Mouse (Mus musculus) ES-E14 (cell line): ENCODE data around the gene Fam120b. TPM values are rescaled to one million over a fixed set of nuclear protein-coding genes. Genes with fewer than 3 reads are reported as not detected.

Source experiments
- DNase-seq: peaks from one replicate; pipeline ENCODE4 v3.0.0-alpha.2; 2013; ENCODE audit warnings: low read depth, low spot score
- H3K27ac ChIP-seq: 2 replicates; pipeline ENCODE4 v1.5.1; 2012; ENCODE audit warnings: low read depth, mild to moderate bottlenecking, low read length, moderate library complexity, mixed read lengths; ENCODE audit not compliant: poor library complexity, insufficient read depth, severe bottlenecking
- H3K36me3 ChIP-seq: 2 replicates; pipeline ENCODE4 v1.6.1; 2012; ENCODE audit warnings: mild to moderate bottlenecking, low read length, moderate library complexity, mixed read lengths; ENCODE audit not compliant: control insufficient read depth, poor library complexity, insufficient read depth, severe bottlenecking
- H3K4me1 ChIP-seq, 2 experiments: fragments of 150-350 bp in 1 of 2; sonication (generic) in 1 of 2; 2 replicates each; pipeline ENCODE4 v1.6.1; 2012; ENCODE audit warnings: low read length in 2 of 2, mild to moderate bottlenecking in 1 of 2, mixed read lengths in 1 of 2; ENCODE audit not compliant: control insufficient read depth in 2 of 2, insufficient read depth in 2 of 2, poor library complexity in 1 of 2
- H3K4me3 ChIP-seq, 2 experiments: fragments of 150-350 bp in 1 of 2; sonication (generic) in 1 of 2; 2 replicates each; pipeline ENCODE4 v1.5.1; 2012; ENCODE audit warnings: low read length in 2 of 2, low read depth in 1 of 2, mild to moderate bottlenecking in 1 of 2, mixed read lengths in 1 of 2; ENCODE audit not compliant: insufficient read depth in 1 of 2, poor library complexity in 1 of 2, severe bottlenecking in 1 of 2
- H3K9ac ChIP-seq: 2 replicates; pipeline ENCODE4 v1.6.1; 2012; ENCODE audit warnings: low read depth, mild to moderate bottlenecking, low read length, mixed read lengths; ENCODE audit not compliant: poor library complexity, insufficient read depth, severe bottlenecking
- H3K9me3 ChIP-seq: fragments of 150-350 bp; sonication (generic); 2 replicates; pipeline ENCODE4 v1.6.1; 2012; ENCODE audit warnings: low read depth, mild to moderate bottlenecking, low read length; ENCODE audit not compliant: control insufficient read depth, insufficient read depth
- CHD2 ChIP-seq: IDR thresholded peaks from 2 replicates; pipeline ENCODE4 v1.6.1; 2014; ENCODE audit warnings: mild to moderate bottlenecking, low read depth, low read length, inconsistent platforms
- HCFC1 ChIP-seq: IDR thresholded peaks from 2 replicates; pipeline ENCODE4 v1.6.1; 2012; ENCODE audit warnings: low read length, inconsistent platforms, borderline replicate concordance; ENCODE audit not compliant: insufficient read depth
- MAFK ChIP-seq: IDR thresholded peaks from 2 replicates; pipeline ENCODE4 v1.6.1; 2014; ENCODE audit warnings: mild to moderate bottlenecking, low read depth, low read length, inconsistent platforms; ENCODE audit not compliant: insufficient read depth
- ZC3H11A ChIP-seq: IDR thresholded peaks from 2 replicates; pipeline ENCODE4 v1.6.1; 2012; ENCODE audit warnings: low read depth, mild to moderate bottlenecking, inconsistent platforms, low read length, borderline replicate concordance
- ZNF384 ChIP-seq: IDR thresholded peaks from 2 replicates; pipeline ENCODE4 v1.6.1; 2012; ENCODE audit warnings: low read depth, low read length, inconsistent platforms
- in situ Hi-C, 2 experiments: fragments of 600-800 bp; cut with MboI; formaldehyde crosslinking; loops; one replicate each; pipeline ENCODE4 v1.15.1; 2025; ENCODE audit warnings: low sequenced_read_pairs in 2 of 2, inconsistent platforms in 1 of 2; ENCODE audit not compliant: unreplicated experiment in 2 of 2
- total RNA-seq: library from RNA; depleted of rRNA; stranded (reverse); fragments of 300-350 nt; gene quantifications from 2 replicates; pipeline ENCODE4 v1.2.3, GENCODE M21; 2012

Gene Fam120b
- total RNA-seq, 1 experiment: 7.1 TPM

DNA sequence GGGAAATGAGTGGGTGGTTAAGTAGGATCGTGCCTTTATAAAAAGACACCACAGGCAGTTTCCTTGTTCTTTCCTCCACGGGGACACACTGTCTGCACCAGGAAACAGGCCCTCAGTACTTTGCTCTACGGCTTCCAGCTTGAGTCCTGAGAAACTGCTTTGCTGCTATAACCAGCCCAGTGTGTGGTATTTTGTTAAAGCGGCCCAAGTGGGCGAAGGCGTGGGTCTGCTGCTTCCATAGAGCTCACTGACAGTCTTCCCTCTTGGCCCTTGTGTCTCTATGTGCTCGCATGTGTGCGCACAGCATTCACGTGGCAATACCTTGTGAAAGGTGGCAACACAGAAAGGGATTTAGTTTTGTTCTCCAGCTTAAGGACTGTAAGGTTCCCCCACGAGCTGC, 13.3 kb downstream of the Fam120b start:
- H3K36me3 ChIP-seq: no peaks in the 10 kb centered on the region

DNA sequence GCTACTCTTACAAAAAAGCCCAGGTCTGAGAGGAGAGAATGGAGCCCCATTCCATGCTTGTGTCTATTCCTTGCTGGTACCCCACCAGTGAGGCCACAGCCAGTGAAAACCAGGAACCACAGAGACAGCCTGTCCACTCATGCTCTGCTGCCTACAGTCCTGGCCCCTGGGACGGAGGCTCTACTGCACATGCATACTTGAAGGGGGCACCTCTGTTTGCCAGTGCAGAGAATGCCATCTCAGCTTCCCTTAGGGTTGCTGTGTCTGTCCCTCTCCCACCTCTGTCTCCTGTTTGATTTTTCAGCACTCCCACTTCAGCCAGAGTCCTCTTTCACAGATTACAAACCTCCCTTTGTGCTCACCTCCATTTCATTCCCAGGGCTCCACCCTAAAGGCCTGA, 14.9 kb downstream of the Fam120b start:
- no peaks in the 10 kb centered on the region; a peak in 1 of 4 replicates for H3K4me1 ChIP-seq
- no peak for TF ChIP-seq CHD2
- TF ChIP-seq ZC3H11A: no peak
- TF ChIP-seq HCFC1: no peak
- TF ChIP-seq ZNF384: no peak
- no peak for TF ChIP-seq MAFK
- in situ Hi-C loops: no loop called here
- no peak overlapping the region for H3K4me3 ChIP-seq
- no peak overlapping the region for H3K27ac ChIP-seq
- DNase-seq: no peak
- H3K36me3 ChIP-seq: no peaks in the 10 kb centered on the region
- H3K9me3 ChIP-seq: no peaks in the 10 kb centered on the region
- no peak overlapping the region for H3K9ac ChIP-seq

More for the DNA sequence above, 13.3 kb downstream of the Fam120b start:
- H3K27ac ChIP-seq: no peak overlapping the region
- H3K9ac ChIP-seq: no peak overlapping the region
- no peak for DNase-seq
- in situ Hi-C loops: no loop called here
- no peaks in the 10 kb centered on the region for H3K9me3 ChIP-seq
- no peak for TF ChIP-seq HCFC1
- no peak for TF ChIP-seq ZNF384
- no peak for TF ChIP-seq MAFK
- TF ChIP-seq ZC3H11A: no peak
- no peak for TF ChIP-seq CHD2
- H3K4me1 ChIP-seq: no peaks in the 10 kb centered on the region; a peak in 1 of 4 replicates
- 0 out of 4 replicates have a peak overlapping the region, but pooled peaks of 1 of the 2 experiments have one; percentile 33 for H3K4me3 ChIP-seq

DNA sequence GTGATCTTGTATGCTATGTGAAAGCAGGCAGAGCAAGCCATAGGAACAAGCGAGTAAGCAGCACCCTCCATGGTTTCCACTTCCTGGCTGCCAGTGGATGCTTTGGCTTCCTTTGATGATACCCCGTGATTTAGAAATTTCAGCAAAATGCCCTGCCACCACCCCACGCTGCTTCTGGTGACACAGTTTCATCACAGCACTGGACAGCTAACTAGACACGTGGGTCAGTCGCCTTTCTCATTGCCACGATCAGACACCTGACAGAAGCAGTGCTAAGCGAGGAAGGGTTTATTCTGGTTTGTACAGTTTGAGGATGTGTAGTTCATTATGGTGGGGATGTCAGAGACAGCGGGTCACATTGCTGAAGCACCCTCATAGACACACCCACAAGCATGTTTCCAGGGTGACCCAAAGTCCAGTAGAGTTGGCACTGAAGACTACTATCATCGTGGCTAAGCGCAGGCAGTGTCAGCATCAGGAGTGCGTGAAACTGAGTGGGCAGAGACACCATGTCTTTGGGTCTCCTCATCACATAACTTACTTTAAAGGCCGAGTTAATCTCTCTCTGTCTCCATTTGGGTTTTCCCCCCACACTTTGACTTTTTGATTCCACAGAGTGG, 20.7 kb downstream of the Fam120b start:
- TF ChIP-seq HCFC1 (no peak), MAFK (no peak), ZC3H11A (no peak)
- in situ Hi-C loops: no loop called here
- H3K27ac ChIP-seq: no peak overlapping the region
- H3K9me3 ChIP-seq: no peaks in the 10 kb centered on the region
- no peak for DNase-seq
- peaks cover 2% of the 10 kb centered on the region; the same call in 1 of the 2 replicates for H3K36me3 ChIP-seq
- H3K4me1 ChIP-seq: no peaks in the 10 kb centered on the region
- H3K4me3 ChIP-seq: no peak overlapping the region
- H3K9ac ChIP-seq: no peak overlapping the region

DNA sequence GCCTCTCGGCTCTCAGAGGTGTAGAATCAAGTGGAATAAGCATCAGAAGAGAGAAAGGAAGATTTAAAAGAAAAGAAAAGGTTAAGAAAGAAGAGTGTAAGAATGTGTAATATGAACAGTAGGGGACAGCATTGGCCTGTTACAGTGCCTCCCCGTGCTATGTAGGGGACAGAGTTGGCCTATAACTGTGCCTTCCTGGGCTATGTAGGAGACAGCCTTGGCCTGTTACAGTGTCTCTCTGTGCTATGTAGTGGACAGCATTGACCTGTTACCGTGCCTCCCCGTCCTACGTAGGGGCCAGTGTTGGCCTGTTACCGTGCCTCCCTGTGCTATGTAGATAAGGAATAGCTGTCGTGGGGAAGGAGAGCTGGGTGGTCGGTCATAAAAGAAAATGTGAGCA, 23.5 kb downstream of the Fam120b start:
- DNase-seq: no peak
- no peak overlapping the region for H3K27ac ChIP-seq
- no peaks in the 10 kb centered on the region for H3K9me3 ChIP-seq
- no peak for TF ChIP-seq CHD2
- no peak for TF ChIP-seq MAFK
- TF ChIP-seq ZC3H11A: no peak
- no peak for TF ChIP-seq HCFC1
- no peak for TF ChIP-seq ZNF384
- H3K9ac ChIP-seq: no peak overlapping the region
- peaks cover 4% of the 10 kb centered on the region; the same call in 1 of the 2 replicates for H3K36me3 ChIP-seq
- in situ Hi-C loops: no loop called here
- no peaks in the 10 kb centered on the region for H3K4me1 ChIP-seq
- no peak overlapping the region for H3K4me3 ChIP-seq
